Mouse (Mus musculus) olfactory bulb, adult 2 months (tissue): ENCODE measurements at regions not wholly inside any gene's neighbourhood (a gene's known extent, or its start where the extent isn't known, plus 50 kb on each side); places are given as distances from the start of the nearest gene placed in this dataset.

Experiments
- CTCF ChIP-seq: fragments of 200-500 bp; IDR thresholded peaks from 2 replicates; pipeline ENCODE4 v1.5.1; 2012; ENCODE audit warnings: low read depth, mild to moderate bottlenecking, low read length, moderate library complexity; ENCODE audit not compliant: insufficient read depth
- POLR2A ChIP-seq: fragments of 200-500 bp; IDR thresholded peaks from 2 replicates; pipeline ENCODE4 v1.6.1; 2012; ENCODE audit warnings: mild to moderate bottlenecking, low read depth, low read length, moderate library complexity; ENCODE audit not compliant: insufficient read depth

- no peak for TF ChIP-seq POLR2A
- no peak for TF ChIP-seq CTCF
These were observed 664.8 kb downstream of the Car8 start for GRCm38 (mm10) chr4:7574011-7574410.
